Comparison of ENCODE assay signal across 22 mouse cellular contexts in the genomic region with DNA sequence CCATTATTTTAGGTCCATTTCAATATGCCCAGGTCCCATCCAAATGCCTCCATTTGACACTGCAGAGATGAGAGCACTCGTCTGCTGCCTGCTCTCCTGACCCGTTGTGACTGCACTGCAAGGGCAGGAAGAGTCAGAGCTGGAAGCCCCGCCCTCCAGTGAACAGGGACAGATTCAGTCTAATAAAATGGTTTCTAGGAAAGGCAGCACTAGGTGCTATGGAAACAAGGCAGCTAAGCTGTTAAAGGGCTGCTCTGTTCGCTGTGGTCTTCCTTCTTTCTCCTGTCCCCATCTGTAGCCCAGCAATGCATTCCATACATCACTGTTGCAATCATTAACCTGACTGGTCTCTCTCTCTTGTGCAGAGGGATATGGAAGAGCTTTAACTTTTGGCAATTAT. TPM values are rescaled to one million over a fixed set of nuclear protein-coding genes. Genes with fewer than 3 reads are reported as not detected.
DNase-seq lines count a peak whose midpoint lies in the region; ATAC-seq lines count a peak whose summit lies in the region.
"Had no signal": no experiment of that assay in that cellular context is flagged by ENCODE, and none has a peak within 500 bp of the region (broad histone marks: within the 10 kb centered on the region; RNA-seq: fewer than 3 reads in every experiment).

No protein-coding gene starts in this region.

- no peaks in the 10 kb centered on the region for H3K9me3 ChIP-seq in limb, embryonic 13.5 days
- H3K9me3 ChIP-seq in limb, embryonic 10.5 days (replicated peaks) = no peaks in the 10 kb centered on the region
- no peaks in the 10 kb centered on the region for H3K9me3 ChIP-seq in embryonic facial prominence, embryonic 10.5 days
- H3K9me3 ChIP-seq: embryonic facial prominence, embryonic 15.5 days; forebrain, embryonic 10.5 days; G1E; hindbrain, embryonic 13.5 days; limb, embryonic 15.5 days; midbrain, embryonic 12.5 days had no signal

- no peaks in the 10 kb centered on the region for H3K27me3 ChIP-seq in limb, embryonic 13.5 days
- H3K27me3 ChIP-seq in limb, embryonic 10.5 days (ENCODE audit: low read depth, poor library complexity, severe bottlenecking) = no peaks in the 10 kb centered on the region
- no peaks in the 10 kb centered on the region for H3K27me3 ChIP-seq in embryonic facial prominence, embryonic 10.5 days (replicated peaks; ENCODE audit: low read depth, poor library complexity, severe bottlenecking)
- H3K27me3 ChIP-seq: embryonic facial prominence, embryonic 15.5 days; hindbrain, embryonic 13.5 days; limb, embryonic 15.5 days; midbrain, embryonic 12.5 days had no signal

- peaks cover 79% of the 10 kb centered on the region for H3K36me3 ChIP-seq in limb, embryonic 13.5 days
- H3K36me3 ChIP-seq in limb, embryonic 10.5 days = peaks cover 99% of the 10 kb centered on the region
- peaks cover 98% of the 10 kb centered on the region for H3K36me3 ChIP-seq in embryonic facial prominence, embryonic 10.5 days (replicated peaks)

- H3K4me2 ChIP-seq in limb, embryonic 13.5 days (replicated peaks) = no peak overlapping the region
- H3K4me2 ChIP-seq: embryonic facial prominence, embryonic 15.5 days; hindbrain, embryonic 13.5 days; limb, embryonic 15.5 days; midbrain, embryonic 12.5 days had no signal

- no peak overlapping the region for H3K9ac ChIP-seq in limb, embryonic 13.5 days
- H3K9ac ChIP-seq: embryonic facial prominence, embryonic 15.5 days; hindbrain, embryonic 13.5 days; limb, embryonic 15.5 days; liver, postnatal 0 days; midbrain, embryonic 12.5 days had no signal

- peak overlapping the region; percentile 1; the same call in 1 of the 2 replicates for H3K27ac ChIP-seq in limb, embryonic 13.5 days
- no peak overlapping the region for H3K27ac ChIP-seq in limb, embryonic 10.5 days
- no peak overlapping the region for H3K27ac ChIP-seq in embryonic facial prominence, embryonic 10.5 days (replicated peaks)
- H3K27ac ChIP-seq: embryonic facial prominence, embryonic 15.5 days; forebrain, embryonic 10.5 days; hindbrain, embryonic 13.5 days; limb, embryonic 15.5 days; midbrain, embryonic 12.5 days had no signal

- WGBS in limb, embryonic 13.5 days = 52% methylated on average over 4 of the region's 4 CpGs
- WGBS in limb, embryonic 10.5 days = 83% methylated on average over 4 of the region's 4 CpGs
- 63% methylated on average over 4 of the region's 4 CpGs for WGBS in embryonic facial prominence, embryonic 10.5 days

- peaks cover 8% of the 10 kb centered on the region for H3K4me1 ChIP-seq in limb, embryonic 13.5 days
- no peaks in the 10 kb centered on the region for H3K4me1 ChIP-seq in limb, embryonic 10.5 days
- H3K4me1 ChIP-seq in embryonic facial prominence, embryonic 10.5 days = no peaks in the 10 kb centered on the region
- H3K4me1 ChIP-seq: embryonic facial prominence, embryonic 15.5 days; midbrain, embryonic 12.5 days had no signal

- DNase-seq in adrenal gland, adult (ENCODE audit: inconsistent age in 2 of 2, low spot score in 1 of 2) = peak; percentile 53 to 83
- DNase-seq in adrenal gland, postnatal 4 days (ENCODE audit: low spot score in 2 of 2) = no peak
- no peak for DNase-seq in limb, embryonic 10.5 days (ENCODE audit: low spot score)
- peak; percentile 38 for DNase-seq in adrenal gland, adult 8-10 months
- DNase-seq in kidney, postnatal 25 days = peak; percentile 38 to 53
- no peak for DNase-seq in embryonic facial prominence, embryonic 10.5 days (ENCODE audit: low spot score)
- no peak for DNase-seq in cerebellum, adult 11-12 months
- DNase-seq: cerebellum, adult 9-11 months; gastrocnemius, postnatal 14 days; heart, postnatal 10 days; liver, postnatal 0 days; right cerebral cortex, postnatal 25 days; thymus, postnatal 14 days had no signal

- no peak overlapping the region for H3K4me3 ChIP-seq in limb, embryonic 13.5 days
- no peak overlapping the region for H3K4me3 ChIP-seq in limb, embryonic 10.5 days
- H3K4me3 ChIP-seq in embryonic facial prominence, embryonic 10.5 days = no peak overlapping the region
- H3K4me3 ChIP-seq: embryonic facial prominence, embryonic 15.5 days; forebrain, embryonic 10.5 days; hindbrain, embryonic 13.5 days; limb, embryonic 15.5 days; midbrain, embryonic 12.5 days had no signal

- peak; percentile 40 for ATAC-seq in limb, embryonic 13.5 days (ENCODE audit: low FRiP score, low read depth)
- ATAC-seq: CD4-positive, CD25-positive, alpha-beta regulatory T cell, adult 4 months; liver, postnatal 0 days had no signal

RNA-seq across cellular contexts. Expression of gene Rheb, which starts 29.4 kb away (rescaled TPM):
- 10 to 100 TPM; 78.2 to 79.1 TPM for total RNA-seq in adrenal gland, postnatal 4 days (2021)
- polyA plus RNA-seq in limb, embryonic 13.5 days (2015; fragmentation: Nextera tagmentation; extraction: Ambion mirVana) = 231 and 247 TPM in 2 replicates
- polyA plus RNA-seq in limb, embryonic 10.5 days (2016; fragmentation: Nextera tagmentation; extraction: Ambion mirVana) = 179 and 186 TPM in 2 replicates
- 10 to 100 TPM; 72.1 to 80.4 (median 78.2) TPM for total RNA-seq in adrenal gland, adult 8-10 months (2022)
- 169 and 178 TPM in 2 replicates for polyA plus RNA-seq in embryonic facial prominence, embryonic 10.5 days (2016; fragmentation: Nextera tagmentation; extraction: Ambion mirVana)

RNA-seq across cellular contexts. Expression of gene Crygn, which starts 55.2 kb away (rescaled TPM):
- total RNA-seq in adrenal gland, postnatal 4 days (2021) = 1 to 10 TPM; 6.0 to 6.2 TPM
- 1.8 and 3.8 TPM in 2 replicates for polyA plus RNA-seq in limb, embryonic 13.5 days (2015; fragmentation: Nextera tagmentation; extraction: Ambion mirVana)
- polyA plus RNA-seq in limb, embryonic 10.5 days (2016; fragmentation: Nextera tagmentation; extraction: Ambion mirVana) = 0.79 and 1.1 TPM in 2 replicates
- 1 to 10 TPM in 1 of 4 experiments, not detected in 3; 5.3 TPM for total RNA-seq in adrenal gland, adult 8-10 months (2022)
- polyA plus RNA-seq in embryonic facial prominence, embryonic 10.5 days (2016; fragmentation: Nextera tagmentation; extraction: Ambion mirVana) = 0.40 and 1.8 TPM in 2 replicates
- total RNA-seq: G1E; heart, postnatal 10 days had no signal
- polyA plus RNA-seq: frontal cortex, adult 2 months; midbrain, embryonic 12.5 days had no signal

Comparison
In these comparisons a context has a peak if more than half of its experiments do, and no peak if none do; other contexts are left out.
1. DNase-seq: peak in adrenal gland, adult (2 of 2), adrenal gland, adult 8-10 months (single experiment) and kidney, postnatal 25 days (2 of 2); none in adrenal gland, postnatal 4 days (0 of 2), limb, embryonic 10.5 days (single experiment), embryonic facial prominence, embryonic 10.5 days (single experiment) and cerebellum, adult 11-12 months (single experiment).